Mouse (Mus musculus) kidney, adult 8-10 months (tissue): Measurements from ENCODE around the gene Usp11.
"Not testable (repeated sequence)": the region's sequence is repeated elsewhere in the genome, so short reads cannot be mapped to it uniquely, and the experiment has no call there.

Experiments
- DNase-seq, 2 experiments: peaks; one replicate each; pipeline ENCODE4 v3.0.0; 2022

Gene Usp11

DNA sequence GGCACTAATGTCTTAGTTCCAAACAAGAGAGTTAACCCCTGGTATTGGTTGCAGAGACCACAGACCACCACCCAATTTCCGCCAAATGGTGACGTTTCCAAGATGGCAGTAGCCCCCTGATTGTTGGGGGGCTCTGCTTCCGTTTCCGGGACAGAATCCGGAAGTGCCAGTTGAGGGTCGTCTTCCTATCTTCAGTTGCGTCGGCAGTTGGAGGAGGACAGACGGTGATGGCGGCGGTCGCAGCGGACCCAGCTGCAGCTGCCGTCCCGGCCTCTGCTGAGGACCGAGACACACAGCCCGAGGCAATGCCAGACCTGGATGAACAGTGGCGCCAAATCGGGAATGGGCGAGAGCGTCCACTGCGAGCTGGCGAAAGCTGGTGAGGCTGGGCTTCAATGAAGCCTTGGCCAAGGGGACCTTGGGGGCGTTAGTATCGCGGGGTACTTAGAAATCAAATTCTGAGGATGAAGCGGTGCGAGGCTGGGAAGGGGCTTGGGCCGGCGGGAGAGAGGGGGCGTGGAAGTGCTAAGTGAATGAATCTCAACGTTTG lies at the start of gene Usp11:
Gene Usp11, plus strand, starts transcription at position 166 of the 550 bp plus-strand sequence.
- no peak for DNase-seq

DNA sequence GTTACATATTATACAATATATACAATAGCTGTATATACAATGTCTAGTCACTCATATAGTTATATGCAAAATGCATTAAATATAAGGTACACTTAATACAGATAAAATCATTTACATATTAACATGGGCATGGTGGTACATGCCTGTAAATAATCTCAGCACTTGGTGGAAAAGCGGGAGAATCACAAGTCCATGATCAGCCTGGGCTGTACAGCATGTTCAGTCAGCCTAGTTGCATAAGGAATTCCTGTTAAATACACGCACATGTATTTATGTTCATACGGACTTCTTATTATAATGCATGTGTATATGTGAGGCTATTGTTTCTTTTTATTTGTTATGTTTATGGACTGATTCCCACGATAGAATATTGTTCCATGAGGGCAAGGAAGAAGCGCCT lies 46.1 kb upstream of the Usp11 start:
- DNase-seq: no peak

DNA sequence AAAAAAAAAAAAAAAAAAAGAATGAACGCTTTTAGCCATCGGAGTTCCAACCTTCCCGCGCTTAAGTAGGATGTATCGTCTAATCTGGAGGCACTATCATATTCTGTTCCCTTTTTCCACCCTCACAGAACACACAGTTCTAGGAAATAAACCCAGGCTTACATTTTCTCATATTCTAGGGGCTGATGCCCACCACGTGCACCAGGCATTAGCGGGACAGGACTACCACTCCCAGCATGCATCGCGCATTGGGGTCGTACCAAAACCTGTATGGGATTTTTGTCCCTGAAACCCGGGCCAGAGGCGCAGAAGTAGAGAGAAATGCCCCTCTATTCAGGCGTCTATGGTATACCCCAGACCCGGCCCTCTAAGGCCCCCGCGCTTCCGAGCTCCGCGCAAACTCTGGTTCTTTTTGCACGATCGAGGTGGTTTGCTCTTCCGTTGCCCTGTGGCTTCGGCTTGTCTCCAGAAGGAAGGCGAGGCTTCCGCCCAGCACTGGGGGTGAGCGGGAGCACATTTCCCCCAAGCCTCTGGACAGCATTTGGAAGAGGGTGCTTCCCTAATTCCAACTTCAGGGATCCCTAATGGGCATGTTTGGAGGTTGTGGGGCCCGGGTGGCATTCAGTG lies 45.6 kb upstream of the Usp11 start, which contains the start of gene Uba1:
Gene Uba1, plus strand, starts transcription at position 301 of the 627 bp plus-strand sequence.
- peak; percentile 61 to 67 for DNase-seq

DNA sequence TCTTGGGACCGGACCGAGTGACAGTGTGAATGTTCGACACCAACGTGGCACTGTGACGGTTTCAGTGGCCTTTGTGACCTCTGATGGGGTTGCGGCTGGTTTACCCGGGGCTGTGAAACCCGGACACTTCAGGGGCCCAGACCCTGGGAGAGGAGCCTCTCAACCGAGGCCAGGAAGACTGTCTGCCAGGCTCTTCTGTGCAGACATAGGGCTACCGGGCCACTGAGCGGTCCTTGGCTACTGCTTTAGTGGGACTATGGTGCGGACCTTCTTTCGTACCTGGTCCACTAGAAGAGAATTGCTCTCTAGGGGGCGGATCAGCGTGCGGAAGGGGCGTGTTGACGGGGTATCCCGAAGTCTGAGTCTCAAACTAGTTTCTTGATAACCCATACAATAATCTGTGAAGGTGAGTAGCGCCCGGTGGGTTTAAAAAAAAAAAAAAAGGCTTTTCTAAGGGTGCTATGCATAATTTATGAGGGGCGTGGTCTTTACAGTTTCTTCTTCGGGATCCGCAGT lies 44.8 kb upstream of the Usp11 start:
- DNase-seq: peak in 1 of 2 experiments; percentile 11

DNA sequence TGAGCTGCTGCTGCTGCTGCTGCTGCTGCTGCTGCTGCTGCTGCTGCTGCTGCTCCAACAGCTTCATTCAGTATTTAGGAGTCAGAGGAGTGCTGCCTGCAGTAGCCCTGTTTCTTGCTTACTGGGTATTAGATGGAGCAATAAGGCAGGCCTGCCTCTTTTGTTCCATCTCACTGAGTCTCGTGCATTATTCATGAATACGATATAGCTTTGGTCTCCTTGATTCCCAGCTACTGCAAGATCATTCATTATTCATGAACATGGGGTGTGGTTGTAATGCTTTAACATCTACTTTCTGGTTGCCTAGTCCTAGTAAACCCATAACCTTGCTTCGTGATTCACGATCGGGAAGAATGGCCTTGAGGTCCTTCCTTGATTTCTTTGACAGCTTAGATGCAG lies 41.4 kb upstream of the Usp11 start:
- DNase-seq: no peak

DNA sequence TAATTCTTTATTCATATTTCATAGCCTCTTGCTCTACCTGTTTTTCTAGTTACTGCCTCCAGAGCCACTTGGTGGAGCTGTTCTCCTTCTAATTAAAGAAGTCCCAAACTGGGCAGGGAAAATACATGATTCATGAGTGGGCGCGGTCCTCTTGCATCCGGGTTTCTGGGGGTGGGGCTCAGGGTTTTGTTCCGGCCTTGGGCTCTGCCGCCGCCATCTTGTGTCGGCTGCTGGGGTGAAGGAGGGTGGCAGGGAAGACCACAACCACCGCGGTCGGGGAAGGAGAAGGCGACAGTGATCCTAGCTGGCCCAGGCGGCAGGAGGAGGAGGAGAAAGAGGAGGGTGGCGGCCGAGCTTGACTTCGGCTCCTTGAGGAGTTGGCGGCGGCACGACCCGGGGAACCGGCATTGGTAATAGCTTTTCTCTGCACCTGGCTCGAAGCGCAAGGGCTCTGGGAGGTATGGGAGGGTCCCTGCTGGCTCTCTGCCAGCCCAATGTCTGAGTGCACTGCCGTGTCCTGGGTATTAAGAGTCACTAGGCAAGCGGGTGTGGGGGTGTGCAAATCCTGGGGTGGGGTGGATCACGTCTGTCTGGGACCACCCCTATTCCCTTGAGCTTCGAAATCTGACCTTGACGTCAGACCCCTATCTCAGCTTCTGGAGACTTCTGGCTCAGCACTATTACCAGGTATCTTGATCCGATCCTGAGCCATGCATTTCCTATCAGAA lies 40.8 kb upstream of the Usp11 start:
- peak; percentile 88 to 90 for DNase-seq

DNA sequence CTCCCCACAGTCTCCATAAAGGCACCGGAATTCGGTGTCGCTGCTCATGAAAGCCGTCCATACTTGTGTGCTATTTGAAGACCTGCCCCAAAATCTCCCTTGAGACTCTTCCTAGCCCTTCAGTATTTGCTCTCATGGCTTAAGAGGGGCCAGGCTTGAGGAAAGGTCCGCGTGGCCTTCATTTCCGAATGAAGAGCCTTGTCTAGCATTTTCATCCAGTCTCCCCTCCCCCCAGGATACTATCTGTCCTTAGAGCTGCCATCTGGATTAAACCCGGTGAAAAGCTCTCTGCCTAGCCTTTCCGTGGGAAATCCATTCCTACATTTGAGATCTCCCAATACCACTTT lies 40.3 kb upstream of the Usp11 start:
- no peak for DNase-seq

DNA sequence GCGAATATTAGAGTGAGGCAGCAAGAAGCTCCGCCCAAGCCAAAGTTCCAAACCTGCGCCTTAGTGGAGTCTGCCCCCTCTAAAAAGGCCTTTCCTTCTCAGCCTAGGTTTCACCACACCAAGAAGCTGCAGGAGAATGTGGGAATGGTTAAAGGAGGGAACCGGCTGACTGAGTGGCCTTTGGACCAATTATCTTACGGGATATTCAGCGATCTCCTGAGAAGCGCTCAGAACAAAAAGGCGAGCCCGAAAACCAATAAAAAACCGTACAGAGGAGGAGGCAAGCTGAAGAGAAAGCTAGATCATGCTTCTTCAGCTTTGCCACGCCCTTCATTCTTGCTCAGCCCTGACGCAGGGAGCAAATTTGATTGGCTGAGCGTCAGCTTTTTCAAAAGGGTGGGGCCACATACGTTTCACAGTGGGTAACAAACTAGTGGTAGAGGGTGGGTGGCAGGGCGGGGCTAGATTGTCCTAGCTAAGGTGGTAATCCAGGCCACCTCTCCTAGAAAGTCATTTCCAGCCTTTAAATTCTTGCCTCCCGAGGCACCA lies 16.1 kb upstream of the Usp11 start, which contains the start of gene Cdk16:
Gene Cdk16, plus strand, starts transcription at position 436 of the 549 bp plus-strand sequence.
- peak; percentile 91 to 95 for DNase-seq

DNA sequence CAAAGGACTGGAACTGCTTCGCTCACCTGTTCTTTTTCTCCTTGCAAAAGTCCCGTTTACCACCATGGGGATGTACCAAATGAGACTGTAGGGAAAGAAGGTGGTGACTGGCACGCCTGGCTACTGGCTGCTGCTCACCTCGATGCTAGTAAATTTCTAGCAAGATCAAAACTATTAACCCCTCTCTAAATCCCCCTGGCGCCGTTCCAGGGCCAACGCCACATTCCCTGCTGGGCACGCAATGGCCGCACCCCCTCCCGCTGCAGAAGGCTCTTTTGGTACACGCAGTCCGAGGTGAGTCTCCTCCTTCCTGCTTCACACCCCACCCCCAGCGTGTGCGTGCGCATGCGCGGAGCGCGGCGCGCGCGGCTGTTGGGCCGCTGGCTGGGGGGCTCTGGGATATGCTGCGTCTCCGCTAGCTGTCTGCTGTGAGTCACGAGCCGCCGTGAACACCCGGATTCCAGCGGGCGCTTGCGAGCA lies 15.6 kb upstream of the Usp11 start:
- DNase-seq: peak; percentile 80 to 82

DNA sequence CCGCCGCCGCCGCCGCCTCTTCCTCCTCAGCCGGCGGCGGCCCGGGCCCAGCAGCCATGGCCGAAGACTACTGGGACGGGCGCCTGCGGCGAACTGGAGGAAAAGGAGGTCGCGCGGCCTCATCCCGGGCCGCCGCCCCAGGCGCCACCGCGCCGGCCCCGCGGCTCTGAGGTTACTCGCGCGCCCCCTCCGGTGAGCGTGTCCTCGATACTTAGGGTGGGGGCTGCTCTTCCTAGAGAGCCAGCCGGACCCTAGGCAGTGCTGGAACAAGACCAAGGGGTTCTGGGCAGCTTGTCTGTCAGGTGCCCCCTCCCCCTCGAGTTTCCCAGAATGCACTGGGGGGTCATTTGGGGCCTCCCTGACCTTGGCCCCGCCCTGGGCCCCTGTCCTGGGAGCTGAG lies 15.1 kb upstream of the Usp11 start:
- peak; percentile 58 to 63 for DNase-seq

DNA sequence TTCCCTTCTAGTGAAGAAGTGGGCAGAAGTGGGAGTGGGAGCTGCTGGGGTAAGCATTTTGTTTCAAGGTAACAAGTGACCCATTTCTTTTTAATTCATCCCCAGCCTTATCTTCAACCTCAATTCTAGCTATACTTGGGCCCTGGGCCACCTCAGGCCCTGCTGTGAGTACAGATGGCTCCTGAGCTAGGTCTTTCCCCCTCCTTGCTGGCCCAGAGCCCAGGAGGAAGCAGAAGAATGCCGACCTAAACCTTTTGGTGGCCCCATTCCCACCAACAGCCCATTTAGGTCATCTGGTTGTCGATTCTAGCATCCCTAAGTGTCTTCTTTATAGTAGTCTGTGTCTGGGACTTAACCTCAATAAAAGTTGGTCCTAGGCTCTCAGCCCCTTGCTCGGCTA lies 12.1 kb upstream of the Usp11 start:
- no peak for DNase-seq

DNA sequence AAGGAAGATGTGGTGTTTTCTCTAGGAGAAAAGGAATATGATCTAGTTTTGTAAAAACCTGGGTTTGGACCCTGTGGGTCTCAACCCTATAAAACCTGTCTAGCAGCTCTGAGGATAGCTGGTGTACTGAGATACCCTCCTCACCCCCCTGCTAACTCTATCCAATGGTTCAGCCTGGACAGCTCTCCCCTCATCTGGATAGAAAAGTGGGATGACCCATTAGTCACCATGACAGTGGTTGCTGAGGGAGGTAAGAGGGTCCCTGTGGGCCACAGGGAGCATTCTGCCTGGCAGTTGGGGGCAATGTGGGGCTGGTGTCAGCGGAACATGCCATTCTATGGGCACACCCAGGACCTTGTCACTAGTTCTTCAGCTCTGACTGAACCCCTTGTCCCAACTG lies 11.1 kb upstream of the Usp11 start:
- no peak for DNase-seq

DNA sequence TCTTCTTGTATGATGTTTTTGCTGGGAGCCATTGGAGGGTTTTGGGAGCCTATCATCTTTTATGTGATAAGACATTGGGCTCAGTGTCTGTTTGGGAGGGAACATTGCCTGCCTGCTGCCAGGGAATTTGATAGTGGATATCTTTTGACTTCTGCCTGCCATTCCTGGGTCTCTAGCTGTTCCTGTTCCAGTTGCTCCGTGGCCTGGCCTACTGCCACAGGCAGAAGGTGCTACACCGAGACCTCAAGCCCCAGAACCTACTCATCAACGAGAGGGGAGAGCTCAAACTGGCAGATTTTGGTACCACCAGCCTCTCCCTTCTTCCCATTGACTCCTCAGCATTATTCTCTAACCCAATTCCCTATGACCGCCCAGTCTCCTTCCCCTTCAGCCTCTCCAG lies 7.9 kb upstream of the Usp11 start:
- DNase-seq: no peak

DNA sequence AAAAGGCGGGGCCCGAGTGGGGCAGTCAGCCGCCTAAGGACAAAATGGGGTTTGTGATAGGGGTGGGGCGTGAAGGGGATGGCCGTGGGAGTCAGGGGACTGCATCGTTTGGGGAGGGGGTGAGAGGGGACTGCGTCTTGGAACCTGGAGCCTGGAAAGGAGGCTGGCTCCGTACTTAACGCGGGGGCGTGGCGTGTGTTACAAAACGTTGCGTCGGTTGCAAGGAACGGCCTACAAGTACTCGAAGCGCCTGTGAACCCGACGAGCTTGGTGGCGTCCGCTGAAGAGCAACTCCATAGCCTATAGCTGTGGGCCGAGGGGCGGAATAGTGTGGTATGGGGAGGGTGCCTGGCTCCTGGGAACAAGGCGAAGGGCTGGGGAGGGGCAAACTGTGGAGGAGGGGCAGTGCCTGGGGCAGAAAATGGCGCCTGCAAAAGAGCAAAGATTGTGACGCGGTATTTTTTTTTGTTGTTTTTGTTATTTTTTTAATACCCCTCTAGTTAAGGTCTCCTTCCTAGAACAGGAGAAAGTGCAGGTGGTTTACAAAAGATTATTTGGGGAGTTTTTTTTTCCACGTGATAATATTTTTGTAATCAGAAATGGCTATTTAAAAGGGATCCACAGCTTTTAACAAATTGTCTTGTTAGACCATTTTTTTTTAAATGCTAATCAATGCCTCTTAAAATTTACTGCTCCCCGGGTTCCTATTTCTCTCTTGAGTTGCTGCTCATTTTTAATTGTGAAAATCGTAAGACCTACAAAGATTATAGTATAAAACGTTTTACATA lies 783 bp downstream of the Usp11 start:
- DNase-seq: peak; percentile 68 to 70

DNA sequence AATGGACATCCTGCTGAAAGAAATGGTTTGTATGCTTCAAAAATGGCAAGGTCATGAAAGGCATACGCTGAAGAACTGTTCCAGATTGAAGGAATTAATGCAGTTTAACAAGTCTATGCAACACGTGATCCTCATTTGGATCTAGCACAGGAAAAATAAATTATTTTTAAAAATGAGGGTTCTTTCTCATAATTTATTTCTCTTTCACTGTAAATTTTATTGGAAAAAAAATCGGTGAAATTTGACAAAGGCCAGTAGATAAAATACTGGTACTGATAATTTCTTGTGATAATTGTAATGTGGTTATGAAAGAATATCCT lies 1.3 kb downstream of the Usp11 start:
- no peak for DNase-seq

DNA sequence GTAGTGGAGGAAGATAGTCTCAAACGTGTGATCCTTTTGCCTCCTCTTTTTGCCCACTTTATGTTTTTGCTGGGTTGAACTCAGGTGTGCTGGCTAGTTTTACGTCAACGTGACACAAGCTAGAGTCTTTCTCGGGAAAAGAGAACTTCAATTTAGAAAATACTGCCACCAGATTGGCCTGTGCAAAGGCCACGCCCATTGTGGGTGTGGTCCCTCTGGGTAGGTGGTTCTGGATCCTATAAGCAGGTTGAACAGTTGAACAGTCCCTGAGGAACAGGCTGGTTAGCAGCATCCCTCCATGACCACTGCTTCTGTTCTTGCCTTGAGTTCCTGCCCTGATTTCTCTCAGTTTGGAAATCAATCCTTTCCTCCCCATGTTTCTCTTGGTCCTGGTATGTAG lies 25.0 kb downstream of the Usp11 start:
- no peak for DNase-seq

DNA sequence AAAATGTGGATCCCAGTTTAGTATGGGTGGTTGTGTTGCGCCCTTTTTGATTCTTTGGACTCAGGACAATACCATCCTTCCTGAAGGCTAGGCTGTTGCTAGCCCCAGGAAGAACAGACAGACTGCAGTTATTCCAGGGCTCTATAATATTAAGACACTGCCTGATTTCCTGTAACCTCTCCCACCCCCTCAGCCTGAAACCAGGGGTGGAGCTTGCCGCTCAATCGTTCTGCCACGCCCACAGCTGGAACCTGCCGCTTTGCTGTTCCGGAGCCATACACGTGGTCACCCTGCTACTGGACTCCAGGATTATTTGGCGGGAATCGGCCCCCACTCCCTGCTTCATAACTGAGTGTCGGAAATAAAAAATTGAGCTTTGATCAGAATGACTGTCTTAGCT lies 26.3 kb downstream of the Usp11 start:
- not testable (repeated sequence) for DNase-seq

DNA sequence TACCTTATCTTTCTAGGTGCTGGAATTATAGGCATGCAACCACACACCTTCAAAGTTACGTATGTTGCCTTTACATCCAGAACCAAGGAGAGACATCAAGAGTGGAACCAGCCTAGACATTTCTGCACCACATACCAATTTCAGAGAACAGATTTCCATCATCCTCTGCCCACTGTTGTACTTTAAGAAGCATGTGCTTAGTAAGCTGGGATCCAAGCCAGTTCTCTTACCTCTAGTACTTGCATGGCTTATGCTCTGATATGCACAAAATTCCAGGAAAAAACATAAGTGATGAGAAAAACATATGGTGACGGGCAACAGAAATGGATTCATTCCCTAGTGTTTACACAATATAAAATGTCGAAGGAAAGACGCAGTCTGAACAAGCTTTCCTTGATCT lies 32.8 kb downstream of the Usp11 start:
- no peak for DNase-seq

DNA sequence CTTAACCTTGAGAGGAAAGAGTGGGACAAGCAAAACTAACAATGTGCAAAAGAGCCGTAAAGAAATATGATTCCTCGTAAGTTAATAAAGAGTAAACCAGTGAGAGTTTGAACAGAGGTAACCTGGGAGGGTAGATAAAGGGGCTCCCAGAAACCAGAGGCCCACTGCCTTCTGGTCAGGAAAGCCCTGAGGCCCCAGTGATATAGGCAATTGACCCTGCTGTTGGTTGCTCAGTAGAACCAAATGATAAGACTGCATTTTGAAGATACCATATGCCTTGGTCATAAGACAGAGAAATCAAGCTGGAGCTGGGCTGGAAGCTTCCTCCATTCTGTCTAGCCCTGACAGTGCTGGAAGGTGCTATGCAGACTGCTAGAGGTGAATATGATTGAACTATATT lies 45.1 kb downstream of the Usp11 start:
- no peak for DNase-seq

DNA sequence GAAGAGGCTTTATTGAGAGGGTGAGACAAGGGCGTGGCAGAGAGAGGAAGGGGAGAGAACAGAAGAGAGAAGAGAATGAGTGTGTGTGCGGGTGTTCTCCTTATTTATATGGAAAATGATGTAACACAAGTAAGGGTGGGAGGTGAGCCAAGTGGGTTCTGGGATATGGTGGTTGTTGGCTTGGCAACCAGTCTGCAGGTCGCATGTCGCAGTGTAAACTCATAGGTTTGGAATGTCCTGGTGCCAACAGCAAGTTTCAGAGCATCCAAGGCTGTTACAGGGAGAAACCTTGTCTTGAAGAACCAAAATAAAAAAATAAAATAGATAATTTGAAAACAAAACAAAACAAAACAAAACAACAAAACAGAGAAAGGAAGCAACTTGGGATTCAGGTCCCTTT lies 57.5 kb downstream of the Usp11 start:
- DNase-seq: no peak
